Mouse (Mus musculus) forebrain, embryonic 11.5 days (tissue): ENCODE results near the gene Wnt7b. TPM values are rescaled to one million over a fixed set of nuclear protein-coding genes. Genes with fewer than 3 reads are reported as not detected.

Experiments
- ATAC-seq: fragments of 200-750 bp; cut with Nextera tagmentation; replicated peaks from 2 replicates; pipeline ENCODE4 v1.8.0; 2017; ENCODE audit warnings: moderate TSS enrichment; ENCODE audit not compliant: low FRiP score
- DNase-seq: peaks from one replicate; pipeline ENCODE4 v3.0.0-alpha.2; 2017; ENCODE audit warnings: low spot score
- H3K27ac ChIP-seq: fragments of 300-500 bp; sonication (generic); 2 replicates; pipeline ENCODE4 v1.5.1; 2014; ENCODE audit warnings: low read depth, low read length
- H3K27me3 ChIP-seq: fragments of 300-500 bp; sonication (generic); 2 replicates; pipeline ENCODE4 v1.6.1; 2014; ENCODE audit warnings: mild to moderate bottlenecking, low read length, mixed read lengths; ENCODE audit not compliant: control insufficient read depth, insufficient read depth
- H3K36me3 ChIP-seq: fragments of 300-500 bp; sonication (generic); 2 replicates; pipeline ENCODE4 v1.6.1; 2014; ENCODE audit warnings: mild to moderate bottlenecking, low read length, moderate library complexity, mixed read lengths; ENCODE audit not compliant: control insufficient read depth, insufficient read depth
- H3K4me1 ChIP-seq: fragments of 300-500 bp; sonication (generic); replicated peaks from 2 replicates; pipeline ENCODE4 v1.6.1; 2014; ENCODE audit warnings: low read length, mixed read lengths; ENCODE audit not compliant: control insufficient read depth, insufficient read depth
- H3K4me2 ChIP-seq: fragments of 300-500 bp; sonication (generic); 2 replicates; pipeline ENCODE4 v1.6.1; 2014; ENCODE audit warnings: low read depth, mild to moderate bottlenecking, low read length, moderate library complexity, mixed read lengths; ENCODE audit not compliant: severe bottlenecking
- H3K4me3 ChIP-seq: fragments of 300-500 bp; sonication (generic); 2 replicates; pipeline ENCODE4 v1.5.1; 2014; ENCODE audit warnings: low read depth, low read length
- H3K9ac ChIP-seq: fragments of 300-500 bp; sonication (generic); 2 replicates; pipeline ENCODE4 v1.6.1; 2014; ENCODE audit warnings: low read length
- H3K9me3 ChIP-seq: fragments of 300-500 bp; sonication (generic); 2 replicates; pipeline ENCODE4 v1.6.1; 2016; ENCODE audit warnings: low read length, mixed read lengths; ENCODE audit not compliant: control insufficient read depth
- WGBS: fragments of 180-500 bp; shearing (Covaris S2); extraction: QIAGEN DNeasy Blood & Tissue Kit; methylation state at CpG from one replicate; pipeline ENCODE4 v1.1.7; 2014; 5-methylcytosine and 5-hydroxymethylcytosine counted together
- polyA plus RNA-seq: library from polyadenylated mRNA; unstranded; fragments of >200 nt; fragmentation: Nextera tagmentation; extraction: Ambion mirVana; gene quantifications from 2 replicates; pipeline ENCODE4 v1.2.1, GENCODE M21; 2014

Gene Wnt7b
- polyA plus RNA-seq, 1 experiment from 2014 or later: 153 TPM

DNA sequence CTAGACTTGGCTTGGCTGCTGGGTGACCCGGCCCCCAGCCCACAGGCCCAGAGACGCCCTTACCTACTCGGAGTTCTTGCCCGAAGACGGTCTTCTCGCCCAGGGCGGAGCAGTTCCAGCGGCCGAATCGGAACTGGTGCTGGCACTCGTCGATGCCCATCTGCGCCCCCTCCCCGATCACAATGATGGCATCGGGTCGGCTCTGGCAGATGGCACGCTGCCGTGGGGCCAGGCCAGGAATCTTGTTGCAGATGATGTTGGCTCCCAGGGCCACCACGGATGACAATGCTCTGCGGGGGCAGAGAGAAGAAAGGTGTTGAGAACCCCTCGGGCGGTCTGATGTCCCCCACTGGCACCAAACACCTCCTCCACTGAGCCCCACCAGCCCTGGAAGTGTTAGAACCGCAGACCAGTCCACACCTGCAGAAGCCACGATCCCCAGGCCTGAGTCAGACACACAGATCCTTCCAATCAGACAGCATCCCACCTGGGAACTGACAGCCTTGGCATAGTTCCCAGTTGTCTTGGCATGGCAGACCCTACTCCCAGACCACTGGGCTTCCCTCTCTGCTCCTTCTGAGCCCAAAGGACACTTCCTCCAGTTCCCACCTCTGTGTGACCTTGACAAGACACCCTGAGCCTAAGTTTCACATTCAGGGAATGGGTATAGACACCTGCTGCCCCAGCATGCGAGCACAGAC lies 23.3 kb downstream of the Wnt7b start:
- Histone ChIP-seq H3K36me3 (no peaks in the 10 kb centered on the region; the same call in 1 of the 2 replicates), H3K27me3 (no peaks in the 10 kb centered on the region), H3K4me1 (no peaks in the 10 kb centered on the region), H3K27ac (no peak overlapping the region), H3K9me3 (peaks cover 4% of the 10 kb centered on the region; the same call in 1 of the 2 replicates), H3K9ac (no peak overlapping the region), H3K4me3 (no peak overlapping the region), H3K4me2 (no peak overlapping the region)
- 93% methylated on average over 25 of the region's 25 CpGs for WGBS
- ATAC-seq (no peak), DNase-seq (no peak)

DNA sequence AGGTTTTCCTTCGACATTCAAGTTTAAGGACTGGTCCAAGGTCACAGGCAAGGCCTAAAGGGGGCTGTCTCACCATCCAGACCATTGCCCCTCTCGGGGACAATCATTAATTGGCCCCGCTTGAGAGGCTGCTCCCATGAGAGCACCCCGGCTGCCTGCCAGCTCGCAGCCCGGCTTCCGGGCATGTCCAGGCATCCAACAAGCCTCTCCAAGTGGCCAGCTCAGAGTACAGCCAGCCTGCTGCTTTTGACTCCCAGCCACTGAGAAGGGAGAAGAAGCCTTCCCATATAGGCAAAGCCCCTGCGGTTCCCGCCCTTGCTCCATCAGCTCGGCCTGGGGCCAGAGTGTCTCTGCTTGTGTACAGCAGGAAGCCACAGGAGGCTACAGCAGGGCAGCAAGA lies 26.5 kb downstream of the Wnt7b start:
- no peaks in the 10 kb centered on the region; the same call in 1 of the 2 replicates for H3K36me3 ChIP-seq
- no peak overlapping the region for H3K9ac ChIP-seq
- no peaks in the 10 kb centered on the region for H3K27me3 ChIP-seq
- no peak for ATAC-seq
- WGBS: 71% methylated on average over 10 of the region's 10 CpGs
- no peaks in the 10 kb centered on the region for H3K4me1 ChIP-seq
- DNase-seq: no peak
- no peak overlapping the region for H3K4me3 ChIP-seq
- H3K4me2 ChIP-seq: no peak overlapping the region
- H3K27ac ChIP-seq: no peak overlapping the region
- no peaks in the 10 kb centered on the region for H3K9me3 ChIP-seq

DNA sequence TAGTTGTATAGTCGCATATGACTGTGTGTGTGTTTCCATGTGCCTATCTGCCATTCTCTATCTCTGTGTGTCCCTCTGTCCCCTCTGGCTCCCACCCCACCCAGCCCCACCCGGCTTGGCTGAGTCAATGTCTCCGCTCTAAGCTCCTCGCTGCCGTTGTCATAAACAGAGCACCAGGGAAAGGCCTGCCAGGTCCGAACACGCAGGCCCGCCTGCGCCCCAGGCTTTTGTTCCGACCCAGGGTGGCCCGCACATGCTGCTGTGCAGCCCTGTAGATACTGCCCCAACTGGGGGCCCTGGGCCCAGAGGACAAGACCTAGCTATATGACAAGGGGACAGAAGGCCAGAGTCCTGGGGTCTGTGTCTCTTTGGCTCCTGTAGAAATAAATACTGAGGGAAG lies 28.9 kb downstream of the Wnt7b start:
- no peaks in the 10 kb centered on the region for H3K4me1 ChIP-seq
- DNase-seq (no peak), ATAC-seq (no peak)
- no peaks in the 10 kb centered on the region; the same call in 1 of the 2 replicates for H3K36me3 ChIP-seq
- 89% methylated on average over 11 of the region's 11 CpGs for WGBS
- no peak overlapping the region for H3K27ac ChIP-seq
- H3K4me3 ChIP-seq: no peak overlapping the region
- H3K9ac ChIP-seq: no peak overlapping the region
- H3K27me3 ChIP-seq: no peaks in the 10 kb centered on the region
- no peak overlapping the region for H3K4me2 ChIP-seq
- H3K9me3 ChIP-seq: no peaks in the 10 kb centered on the region

DNA sequence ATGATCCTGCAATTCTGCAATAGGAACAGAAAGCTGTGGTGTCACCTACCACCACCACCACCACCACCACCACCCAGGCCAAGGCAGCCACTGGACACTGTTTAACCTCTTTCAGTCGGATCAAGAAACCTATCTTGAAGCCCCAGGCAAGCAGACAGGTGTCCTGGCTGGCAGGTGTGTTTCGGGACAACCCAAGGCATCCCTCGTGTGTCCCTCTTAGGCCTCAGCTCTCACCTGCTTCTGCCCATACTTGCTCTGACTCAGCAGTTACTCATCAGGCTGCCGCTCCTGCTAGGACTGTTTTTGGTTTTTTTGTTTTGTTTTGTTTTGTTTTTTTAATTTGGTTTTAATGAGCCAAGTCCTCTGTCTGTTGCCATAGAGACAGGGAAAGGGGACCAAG lies 35.8 kb downstream of the Wnt7b start:
- H3K36me3 ChIP-seq: no peaks in the 10 kb centered on the region
- H3K27ac ChIP-seq: no peak overlapping the region
- H3K4me3 ChIP-seq: no peak overlapping the region
- no peaks in the 10 kb centered on the region for H3K9me3 ChIP-seq
- H3K4me2 ChIP-seq: no peak overlapping the region
- H3K27me3 ChIP-seq: no peaks in the 10 kb centered on the region
- H3K9ac ChIP-seq: no peak overlapping the region
- peaks cover 4% of the 10 kb centered on the region; the same call in 1 of the 2 replicates for H3K4me1 ChIP-seq
- ATAC-seq (no peak), DNase-seq (no peak)
- 69% methylated on average over 4 of the region's 4 CpGs for WGBS

GRCm38 (mm10) chr15:85545369-85545768 lies 36.9 kb downstream of the Wnt7b start:
- H3K36me3 ChIP-seq: no peaks in the 10 kb centered on the region
- no peak overlapping the region for H3K4me3 ChIP-seq
- H3K27ac ChIP-seq: no peak overlapping the region
- H3K9me3 ChIP-seq: no peaks in the 10 kb centered on the region
- ATAC-seq: no peak
- H3K9ac ChIP-seq: no peak overlapping the region
- no peaks in the 10 kb centered on the region for H3K27me3 ChIP-seq
- H3K4me2 ChIP-seq: no peak overlapping the region
- peaks cover 4% of the 10 kb centered on the region; the same call in 1 of the 2 replicates for H3K4me1 ChIP-seq
- DNase-seq: no peak
- WGBS: 87% methylated on average over 5 of the region's 5 CpGs

DNA sequence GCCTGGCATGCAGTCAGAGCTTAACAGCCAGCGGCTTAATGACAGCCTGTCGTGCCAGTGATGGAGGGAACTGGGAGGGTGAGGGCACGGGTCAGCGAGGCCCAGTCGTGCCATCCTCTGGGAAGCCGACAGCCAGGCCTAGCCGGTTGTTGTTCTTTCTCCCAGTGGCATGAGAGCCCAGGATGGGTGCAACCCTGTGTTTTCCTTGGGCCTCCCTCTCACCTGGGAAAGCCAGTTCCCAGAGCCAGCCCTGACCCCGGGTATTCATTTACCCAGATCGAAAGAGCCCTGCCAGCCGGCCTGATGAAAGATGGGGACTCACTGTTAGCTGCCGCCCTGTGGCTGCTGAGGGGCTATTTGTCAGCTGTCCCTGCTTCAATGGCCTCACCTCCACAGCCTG lies 44.1 kb downstream of the Wnt7b start:
- ATAC-seq (no peak), DNase-seq (no peak)
- no peaks in the 10 kb centered on the region for H3K9me3 ChIP-seq
- no peak overlapping the region for H3K4me3 ChIP-seq
- H3K27me3 ChIP-seq: no peaks in the 10 kb centered on the region
- no peak overlapping the region for H3K27ac ChIP-seq
- no peak overlapping the region for H3K9ac ChIP-seq
- 83% methylated on average over 11 of the region's 11 CpGs for WGBS
- H3K4me1 ChIP-seq: peaks cover 2% of the 10 kb centered on the region; the same call in 1 of the 2 replicates
- no peaks in the 10 kb centered on the region; the same call in 1 of the 2 replicates for H3K36me3 ChIP-seq
- no peak overlapping the region for H3K4me2 ChIP-seq

GRCm38 (mm10) chr15:85537151-85537550 lies 45.1 kb downstream of the Wnt7b start:
- DNase-seq (no peak), ATAC-seq (no peak)
- Histone ChIP-seq H3K4me2 (no peak overlapping the region), H3K36me3 (no peaks in the 10 kb centered on the region; the same call in 1 of the 2 replicates), H3K4me3 (no peak overlapping the region), H3K9ac (no peak overlapping the region), H3K4me1 (no peaks in the 10 kb centered on the region), H3K9me3 (no peaks in the 10 kb centered on the region), H3K27ac (no peak overlapping the region), H3K27me3 (no peaks in the 10 kb centered on the region)
- WGBS: 88% methylated on average over 25 of the region's 25 CpGs

DNA sequence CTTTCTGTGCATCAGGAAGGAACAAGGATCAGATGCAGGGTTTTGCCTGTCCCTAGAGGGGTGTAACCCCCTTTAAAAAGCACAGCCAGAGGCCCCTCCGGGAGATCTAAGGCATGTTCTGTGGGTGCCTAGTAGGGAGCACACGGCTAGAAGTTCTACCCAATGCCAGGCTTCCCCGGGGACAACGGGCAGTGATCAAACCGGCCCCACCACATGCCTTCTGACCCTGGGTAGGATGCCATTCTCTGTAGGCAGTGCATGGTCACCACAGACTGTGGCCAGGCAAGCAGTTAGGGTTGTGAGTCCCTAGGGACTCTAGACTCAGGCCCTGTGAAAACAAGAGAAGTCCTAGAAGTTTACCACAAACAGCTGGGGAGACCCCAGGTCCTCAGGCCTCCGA lies 47.6 kb downstream of the Wnt7b start:
- DNase-seq (no peak), ATAC-seq (no peak)
- no peaks in the 10 kb centered on the region for H3K9me3 ChIP-seq
- no peak overlapping the region for H3K27ac ChIP-seq
- H3K4me3 ChIP-seq: no peak overlapping the region
- no peaks in the 10 kb centered on the region; the same call in 1 of the 2 replicates for H3K36me3 ChIP-seq
- no peak overlapping the region for H3K9ac ChIP-seq
- no peaks in the 10 kb centered on the region for H3K4me1 ChIP-seq
- no peak overlapping the region for H3K4me2 ChIP-seq
- WGBS: 89% methylated on average over 6 of the region's 6 CpGs
- H3K27me3 ChIP-seq: no peaks in the 10 kb centered on the region

DNA sequence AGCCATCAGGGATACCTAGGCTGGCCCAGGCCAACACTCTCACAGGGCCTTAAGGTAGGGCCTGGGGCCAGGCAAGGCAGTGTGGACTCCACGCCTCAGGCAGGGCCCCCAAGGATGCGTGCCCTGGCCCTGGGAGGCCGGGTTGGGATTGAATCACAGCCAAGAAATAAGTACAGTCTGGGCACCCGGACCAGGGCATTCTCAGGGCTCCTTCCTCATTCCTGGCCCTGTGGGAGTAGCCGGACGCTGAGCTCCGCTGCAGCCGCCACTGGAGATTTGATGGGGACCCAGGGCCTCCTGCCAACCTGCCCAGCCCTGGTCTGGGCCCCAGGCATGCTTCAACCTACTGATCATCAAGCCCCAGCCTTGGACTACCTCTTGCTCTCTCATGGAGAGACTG lies 48.1 kb downstream of the Wnt7b start:
- H3K4me1 ChIP-seq: no peaks in the 10 kb centered on the region
- H3K4me2 ChIP-seq: no peak overlapping the region
- DNase-seq (no peak), ATAC-seq (no peak)
- no peaks in the 10 kb centered on the region for H3K9me3 ChIP-seq
- no peak overlapping the region for H3K9ac ChIP-seq
- H3K4me3 ChIP-seq: no peak overlapping the region
- no peaks in the 10 kb centered on the region; the same call in 1 of the 2 replicates for H3K36me3 ChIP-seq
- H3K27me3 ChIP-seq: no peaks in the 10 kb centered on the region
- H3K27ac ChIP-seq: no peak overlapping the region
- 94% methylated on average over 8 of the region's 8 CpGs for WGBS
